Mouse (Mus musculus) v-Abl transformed pro-B cells (cell line): ENCODE data around the gene Glt1d1.

Source experiments
- in situ Hi-C, 2 experiments: fragments of 400-800 bp; cut with MboI; formaldehyde crosslinking; loops; one replicate each; pipeline ENCODE4 v1.15.1; 2025; ENCODE audit not compliant: unreplicated experiment in 2 of 2

The Glt1d1 gene

GRCm38 (mm10) chr5:127756671-127757423, 124.8 kb downstream of the Glt1d1 start:
- in situ Hi-C loops: no loop called here

- in situ Hi-C loops: no loop called here
Observed at GRCm38 (mm10) chr5:127758576-127758975, 126.5 kb downstream of the Glt1d1 start.
